Mouse (Mus musculus): ENCODE results near the gene Rcor3.

GRCm38 (mm10) chr1:192104021-192104420 is 33.8 kb downstream of the Rcor3 start:
- TF ChIP-seq POLR2A (IDR thresholded peaks at IDR 0.05; ENCODE audit: low read depth, low read length) (no peak), CTCF (IDR thresholded peaks at IDR 0.05; ENCODE audit: extremely low read depth, insufficient read length, insufficient replicate concordance, low read depth, low read length) (no peak)
